33 mouse cellular contexts compared by ENCODE assay signal in genomic region chr17:25450329-25450728, GRCm38 (mm10). TPM values are rescaled to one million over a fixed set of nuclear protein-coding genes. Genes with fewer than 3 reads are reported as not detected.
DNase-seq lines count a peak whose midpoint lies in the region; ATAC-seq lines count a peak whose summit lies in the region.
"Had no signal": no experiment of that assay in that cellular context is flagged by ENCODE, and none has a peak within 500 bp of the region (broad histone marks: within the 10 kb centered on the region; RNA-seq: fewer than 3 reads in every experiment).

No protein-coding gene starts in this region.

- peak; percentile 24 to 81 for DNase-seq in adrenal gland, adult (ENCODE audit: inconsistent age in 2 of 2, low spot score in 1 of 2)
- DNase-seq in adrenal gland, postnatal 10 days: no peak
- peak; percentile 61 for DNase-seq in adrenal gland, postnatal 14 days
- no peak for DNase-seq in adrenal gland, postnatal 25 days
- DNase-seq in hindbrain, embryonic 10.5 days (ENCODE audit: low spot score): no peak
- no peak for DNase-seq in hindbrain, embryonic 11.5 days (ENCODE audit: low spot score)
- no peak for DNase-seq in embryonic facial prominence, embryonic 10.5 days (ENCODE audit: low spot score)
- DNase-seq in cerebellum, postnatal 36 days: no peak
- DNase-seq: cerebellum, adult 11 months; cerebellum, adult 2 months; cerebellum, adult 9-11 months; cerebellum, postnatal 25 days; embryo, embryonic 11 days; gastrocnemius, postnatal 10 days; gastrocnemius, postnatal 36 days; kidney, adult 18-20 months had no signal

- H3K4me3 ChIP-seq in hindbrain, embryonic 10.5 days: no peak overlapping the region
- no peak overlapping the region for H3K4me3 ChIP-seq in hindbrain, embryonic 11.5 days (ENCODE audit: low read depth, low read length)
- no peak overlapping the region for H3K4me3 ChIP-seq in embryonic facial prominence, embryonic 10.5 days
- H3K4me3 ChIP-seq: forebrain, embryonic 10.5 days; forebrain, embryonic 13.5 days had no signal

- H3K9me3 ChIP-seq in hindbrain, embryonic 10.5 days: no peaks in the 10 kb centered on the region
- no peaks in the 10 kb centered on the region for H3K9me3 ChIP-seq in hindbrain, embryonic 11.5 days (ENCODE audit: control insufficient read depth, low read length)
- no peaks in the 10 kb centered on the region for H3K9me3 ChIP-seq in embryonic facial prominence, embryonic 10.5 days
- H3K9me3 ChIP-seq: forebrain, embryonic 10.5 days; forebrain, embryonic 13.5 days had no signal

- no peak for ATAC-seq in hindbrain, embryonic 11.5 days (ENCODE audit: low FRiP score)
- ATAC-seq: activated CD4-positive, CD25-positive, alpha-beta regulatory T cell, adult 4 months; forebrain, embryonic 13.5 days; forebrain, embryonic 16.5 days; hindbrain, postnatal 0 days; inflammation-experienced regulatory T-cells, adult 6 months; intestine, embryonic 16.5 days had no signal

- peaks cover 32% of the 10 kb centered on the region for H3K4me1 ChIP-seq in hindbrain, embryonic 10.5 days (replicated peaks)
- no peaks in the 10 kb centered on the region for H3K4me1 ChIP-seq in hindbrain, embryonic 11.5 days (replicated peaks; ENCODE audit: control insufficient read depth, insufficient read depth, low read length)
- peaks cover 21% of the 10 kb centered on the region for H3K4me1 ChIP-seq in embryonic facial prominence, embryonic 10.5 days
- H3K4me1 ChIP-seq: forebrain, embryonic 13.5 days had no signal

- WGBS in hindbrain, embryonic 10.5 days: 64% methylated on average over 4 of the region's 4 CpGs
- 50% methylated on average over 4 of the region's 4 CpGs for WGBS in hindbrain, embryonic 11.5 days
- 60% methylated on average over 4 of the region's 4 CpGs for WGBS in embryonic facial prominence, embryonic 10.5 days

- H3K36me3 ChIP-seq in hindbrain, embryonic 10.5 days: no peaks in the 10 kb centered on the region
- no peaks in the 10 kb centered on the region for H3K36me3 ChIP-seq in hindbrain, embryonic 11.5 days (ENCODE audit: control insufficient read depth, insufficient read depth, low read length)
- no peaks in the 10 kb centered on the region for H3K36me3 ChIP-seq in embryonic facial prominence, embryonic 10.5 days (replicated peaks)
- H3K36me3 ChIP-seq: forebrain, embryonic 10.5 days had no signal

- H3K9ac ChIP-seq in hindbrain, embryonic 11.5 days (ENCODE audit: low read depth, low read length): no peak overlapping the region
- H3K9ac ChIP-seq: forebrain, embryonic 13.5 days; hindbrain, embryonic 14.5 days had no signal

- no peaks in the 10 kb centered on the region for H3K27me3 ChIP-seq in hindbrain, embryonic 10.5 days (ENCODE audit: insufficient read depth, poor library complexity, severe bottlenecking)
- H3K27me3 ChIP-seq in hindbrain, embryonic 11.5 days (ENCODE audit: control insufficient read depth, insufficient read depth, low read length): no peaks in the 10 kb centered on the region
- no peaks in the 10 kb centered on the region; the same call in 1 of the 2 replicates for H3K27me3 ChIP-seq in embryonic facial prominence, embryonic 10.5 days (replicated peaks; ENCODE audit: low read depth, poor library complexity, severe bottlenecking)

- peak overlapping the region; percentile 2; the same call in 1 of the 2 replicates for H3K27ac ChIP-seq in hindbrain, embryonic 10.5 days
- H3K27ac ChIP-seq in hindbrain, embryonic 11.5 days (ENCODE audit: low read depth, low read length): no peak overlapping the region
- H3K27ac ChIP-seq in embryonic facial prominence, embryonic 10.5 days (replicated peaks): 0 out of 2 replicates have a peak overlapping the region, but pooled peaks have one; percentile 21
- H3K27ac ChIP-seq: forebrain, embryonic 10.5 days; forebrain, embryonic 13.5 days; hindbrain, embryonic 14.5 days; hindbrain, postnatal 0 days had no signal

- H3K4me2 ChIP-seq in hindbrain, embryonic 11.5 days (replicated peaks; ENCODE audit: low read depth, low read length): no peak overlapping the region
- H3K4me2 ChIP-seq: forebrain, embryonic 13.5 days; hindbrain, embryonic 14.5 days had no signal

RNA-seq across cellular contexts. Expression of gene Tekt4, which starts 4.1 kb away (rescaled TPM):
- not detected for total RNA-seq in adrenal gland, postnatal 10 days (2021)
- not detected in 2 replicates for total RNA-seq in adrenal gland, postnatal 14 days (2021)
- total RNA-seq in adrenal gland, postnatal 25 days (2021): not detected in 2 replicates
- polyA plus RNA-seq in hindbrain, embryonic 10.5 days (2016; fragmentation: Nextera tagmentation; extraction: Ambion mirVana): 1.2 and 2.8 TPM in 2 replicates
- polyA plus RNA-seq in hindbrain, embryonic 11.5 days (2014; fragmentation: Nextera tagmentation; extraction: Ambion mirVana): 1.3 and 1.8 TPM in 2 replicates
- 0.33 TPM in 1 of 2 replicates, not detected in the other for polyA plus RNA-seq in embryonic facial prominence, embryonic 10.5 days (2016; fragmentation: Nextera tagmentation; extraction: Ambion mirVana)
- total RNA-seq: adrenal gland, postnatal 36 days; ES-E14; gastrocnemius, adult 18-20 months; gastrocnemius, postnatal 10 days; gastrocnemius, postnatal 36 days; granulocyte monocyte progenitor cell, adult 5-6 weeks; heart, postnatal 25 days; hematopoietic stem cell, adult 5-6 weeks had no signal
- polyA plus RNA-seq: activated CD4-positive, CD25-positive, alpha-beta regulatory T cell, adult 4 months; embryonic facial prominence, embryonic 11.5 days; forebrain, embryonic 10.5 days; inflammation-experienced regulatory T-cells, adult 6 months; intestine, embryonic 16.5 days had no signal

RNA-seq across cellular contexts. Expression of gene Cacna1h, which starts 16.7 kb away (rescaled TPM):
- total RNA-seq in adrenal gland, postnatal 10 days (2021): 10 to 100 TPM; 23.5 to 46.0 TPM
- total RNA-seq in adrenal gland, postnatal 14 days (2021): 38.4 and 45.4 TPM in 2 replicates
- 100 and 109 TPM in 2 replicates for total RNA-seq in adrenal gland, postnatal 25 days (2021)
- polyA plus RNA-seq in hindbrain, embryonic 10.5 days (2016; fragmentation: Nextera tagmentation; extraction: Ambion mirVana): 3.9 and 6.8 TPM in 2 replicates
- 5.9 and 6.5 TPM in 2 replicates for polyA plus RNA-seq in hindbrain, embryonic 11.5 days (2014; fragmentation: Nextera tagmentation; extraction: Ambion mirVana)
- polyA plus RNA-seq in embryonic facial prominence, embryonic 10.5 days (2016; fragmentation: Nextera tagmentation; extraction: Ambion mirVana): 2.9 and 3.3 TPM in 2 replicates
- total RNA-seq: granulocyte monocyte progenitor cell, adult 5-6 weeks had no signal
- polyA plus RNA-seq: activated CD4-positive, CD25-positive, alpha-beta regulatory T cell, adult 4 months; inflammation-experienced regulatory T-cells, adult 6 months had no signal

RNA-seq across cellular contexts. Expression of gene Sstr5, which starts 46.8 kb away (rescaled TPM):
- total RNA-seq in adrenal gland, postnatal 10 days (2021): under 1 TPM in 1 of 2 experiments, not detected in 1; 0.15 TPM
- 0.15 TPM in 1 of 2 replicates, not detected in the other for total RNA-seq in adrenal gland, postnatal 14 days (2021)
- total RNA-seq in adrenal gland, postnatal 25 days (2021): 0.21 TPM in 1 of 2 replicates, not detected in the other
- polyA plus RNA-seq in hindbrain, embryonic 10.5 days (2016; fragmentation: Nextera tagmentation; extraction: Ambion mirVana): 0.06 and 0.27 TPM in 2 replicates
- polyA plus RNA-seq in hindbrain, embryonic 11.5 days (2014; fragmentation: Nextera tagmentation; extraction: Ambion mirVana): 0.07 and 0.12 TPM in 2 replicates
- 0.13 and 0.21 TPM in 2 replicates for polyA plus RNA-seq in embryonic facial prominence, embryonic 10.5 days (2016; fragmentation: Nextera tagmentation; extraction: Ambion mirVana)
- total RNA-seq: gastrocnemius, adult 18-20 months; gastrocnemius, postnatal 10 days; gastrocnemius, postnatal 36 days; granulocyte monocyte progenitor cell, adult 5-6 weeks; heart, postnatal 25 days; hematopoietic stem cell, adult 5-6 weeks had no signal
- polyA plus RNA-seq: activated CD4-positive, CD25-positive, alpha-beta regulatory T cell, adult 4 months; embryonic facial prominence, embryonic 14.5 days; forebrain, embryonic 10.5 days; heart, postnatal 0 days; inflammation-experienced regulatory T-cells, adult 6 months had no signal

Comparison
In these comparisons a context has a peak if more than half of its experiments do, and no peak if none do; other contexts are left out.
1. DNase-seq: peak in adrenal gland, adult (2 of 2) and adrenal gland, postnatal 14 days (single experiment); none in adrenal gland, postnatal 10 days (single experiment), adrenal gland, postnatal 25 days (single experiment), hindbrain, embryonic 10.5 days (single experiment), hindbrain, embryonic 11.5 days (single experiment), embryonic facial prominence, embryonic 10.5 days (single experiment) and cerebellum, postnatal 36 days (0 of 2).